Mouse (Mus musculus) brain, embryonic 18.5 days (tissue): Measurements from ENCODE around the gene Sgms2.
"Not testable (repeated sequence)": the region's sequence is repeated elsewhere in the genome, so short reads cannot be mapped to it uniquely, and the experiment has no call there.

Source experiments
- DNase-seq: peaks from one replicate; pipeline ENCODE4 v3.0.0-alpha.2; 2012; ENCODE audit warnings: low read depth, low spot score

The Sgms2 gene

DNA sequence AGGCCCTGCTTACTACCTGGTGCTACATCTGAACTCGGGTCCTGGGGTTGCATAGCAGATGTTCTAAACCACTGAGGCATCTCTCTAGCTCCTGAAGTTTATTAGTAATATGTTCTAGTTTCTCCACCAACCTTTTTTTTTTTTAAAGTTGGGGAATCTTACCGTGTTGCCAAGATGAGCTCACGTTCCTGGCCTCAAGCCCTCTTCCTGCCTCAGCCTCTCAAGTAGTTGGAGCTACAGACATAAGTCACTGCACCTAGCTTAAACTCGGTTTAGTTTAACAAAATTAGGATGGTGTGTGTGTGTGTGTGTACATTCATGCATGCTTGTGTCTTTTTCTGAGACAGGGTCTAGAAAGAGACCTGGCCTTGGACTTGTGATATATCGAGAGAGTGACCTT is 132.2 kb downstream of the Sgms2 start:
- DNase-seq = no peak

DNA sequence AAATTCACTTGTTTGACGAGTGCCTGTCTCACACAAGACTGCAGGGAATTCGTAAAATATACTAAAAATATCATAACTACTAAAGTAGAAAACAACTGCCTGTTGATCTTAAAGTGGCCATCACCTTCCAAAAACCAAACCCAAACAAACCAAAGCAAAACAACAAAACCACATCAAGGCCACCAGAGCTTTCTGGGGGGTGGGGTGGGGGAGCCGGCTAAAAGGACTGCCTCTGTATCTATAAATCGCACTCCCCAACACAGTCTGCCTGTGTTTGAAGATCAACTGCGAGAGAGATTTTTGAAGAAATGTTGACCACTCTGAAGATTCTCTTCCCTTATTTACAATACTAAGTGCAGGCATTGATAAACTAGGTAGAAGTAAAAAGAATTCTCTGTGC is 133.0 kb downstream of the Sgms2 start:
- DNase-seq = no peak

DNA sequence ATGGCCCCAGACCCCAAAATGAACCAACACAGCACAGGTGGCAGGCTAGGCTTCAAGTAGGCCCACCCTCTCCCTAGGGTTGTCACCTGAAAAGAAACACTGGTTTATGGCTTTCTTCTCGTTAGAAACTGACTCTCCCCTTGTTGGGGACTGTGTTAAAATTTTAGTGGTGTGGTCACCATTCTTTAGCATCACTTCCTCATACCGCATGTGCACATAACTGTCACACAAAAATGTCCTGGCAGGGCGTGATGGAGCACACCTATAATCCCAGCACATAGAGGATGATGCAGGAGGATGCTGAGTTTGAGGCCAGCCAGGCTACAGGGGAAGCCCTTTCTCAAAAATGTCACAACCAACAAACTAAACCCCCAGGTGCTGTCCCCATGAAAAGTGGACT is 133.6 kb downstream of the Sgms2 start:
- no peak for DNase-seq

DNA sequence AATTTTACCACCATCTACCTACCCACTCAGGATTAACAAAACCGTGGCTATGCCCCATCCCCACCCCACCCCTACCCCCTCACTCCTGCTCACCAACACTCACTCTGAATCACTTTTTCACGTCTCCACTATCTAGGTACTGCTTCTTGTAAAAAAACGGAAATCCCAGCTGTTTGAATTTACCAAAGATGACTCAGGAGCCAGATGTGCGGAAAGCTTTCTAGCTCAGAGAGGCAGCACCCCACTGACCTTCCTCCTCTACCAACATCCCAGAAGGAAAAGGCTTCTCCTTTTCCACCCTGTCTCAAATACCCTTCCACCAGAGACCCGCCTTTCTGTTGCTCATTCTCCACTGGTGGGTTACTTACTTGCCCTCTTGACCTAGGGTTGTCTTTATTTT is 135.2 kb downstream of the Sgms2 start:
- no peak for DNase-seq

DNA sequence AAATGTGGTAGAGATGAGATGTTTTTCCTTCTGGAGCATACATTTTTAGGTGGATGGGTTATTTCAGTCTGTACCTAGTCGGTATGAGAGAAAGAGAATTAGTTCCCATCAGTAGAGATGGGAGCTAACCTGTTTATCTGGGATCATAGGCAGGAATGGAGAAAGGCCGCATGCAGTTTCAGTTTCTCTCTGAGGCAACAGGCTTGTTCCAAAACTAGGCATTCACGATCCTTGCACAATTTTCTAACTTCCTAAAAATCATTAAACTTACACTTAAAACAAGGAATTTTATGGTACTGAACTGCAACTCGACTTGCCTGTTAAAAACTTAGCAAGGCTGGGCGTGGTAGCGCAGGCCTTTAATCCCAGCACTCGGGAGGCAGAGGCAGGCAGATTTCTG is 140.7 kb downstream of the Sgms2 start:
- DNase-seq = no peak

DNA sequence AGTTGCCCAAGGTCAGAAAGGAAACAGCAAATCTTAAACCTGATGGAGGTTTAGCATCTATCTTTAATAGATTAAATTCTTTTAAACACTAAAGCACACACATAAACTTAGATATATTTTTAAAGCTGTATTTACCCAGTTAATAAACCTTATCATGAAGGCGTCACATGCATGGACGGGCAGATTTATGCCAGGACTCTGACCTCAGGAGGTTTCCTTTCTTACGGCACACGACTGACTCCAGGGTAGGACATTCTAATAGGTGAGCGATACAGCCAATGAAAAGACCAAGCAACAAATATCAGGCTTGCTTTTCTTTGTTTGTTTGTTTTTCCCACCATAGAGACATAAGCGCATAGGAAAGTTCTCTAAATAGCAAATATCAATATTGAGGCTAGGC is 142.2 kb downstream of the Sgms2 start:
- DNase-seq = no peak

DNA sequence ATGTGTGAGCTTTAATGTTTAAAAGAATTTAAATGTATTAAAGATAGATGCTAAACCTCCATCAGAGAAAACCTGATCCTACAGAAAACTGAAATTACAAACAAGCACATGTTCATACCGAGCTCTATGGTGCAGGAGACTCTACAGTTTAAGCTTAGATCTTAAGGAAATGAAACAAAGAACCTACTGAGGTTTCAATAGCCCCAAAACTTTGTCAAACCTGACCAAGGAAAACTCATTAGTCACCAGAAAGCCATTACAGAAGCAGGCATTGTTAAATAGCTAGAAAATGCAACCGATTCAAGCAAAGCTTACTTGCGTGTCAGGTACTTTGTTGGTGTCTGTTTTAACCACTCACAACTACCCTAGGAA is 142.6 kb downstream of the Sgms2 start:
- DNase-seq = no peak

DNA sequence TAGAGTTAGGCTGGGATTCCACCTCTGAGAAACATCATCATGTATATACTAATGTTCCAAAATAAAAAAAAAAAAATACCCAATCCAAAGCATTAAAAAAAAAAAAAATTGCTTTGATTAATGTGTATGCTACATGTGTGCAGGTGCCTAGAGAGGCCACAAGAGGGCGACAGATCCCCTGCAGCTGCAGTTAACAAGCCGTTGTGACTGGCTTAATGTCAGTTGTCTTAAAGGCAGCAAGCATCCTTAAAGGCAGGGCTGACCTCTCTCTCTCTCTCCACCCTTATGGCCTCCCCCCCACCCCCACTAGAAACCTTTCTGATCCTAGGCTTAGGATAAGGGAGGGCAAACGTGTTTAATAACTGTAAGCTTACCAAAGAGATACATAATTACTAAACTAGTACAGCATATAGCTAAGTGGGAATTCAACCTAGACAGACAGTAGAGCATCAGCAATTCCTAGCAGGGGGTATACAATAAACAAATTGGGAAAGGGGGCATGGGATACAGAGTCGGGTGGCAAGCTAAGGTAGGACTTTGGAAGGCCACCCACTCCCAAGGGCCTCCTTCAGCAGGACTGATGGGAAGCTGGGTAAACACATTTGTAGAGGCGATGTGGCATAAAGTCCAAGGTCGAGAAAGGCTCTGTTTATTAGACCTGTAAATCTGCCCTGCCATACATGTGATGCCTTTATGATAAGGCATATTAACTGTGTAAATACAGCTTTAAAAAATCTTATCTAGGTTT is 143.2 kb downstream of the Sgms2 start:
- DNase-seq = no peak

DNA sequence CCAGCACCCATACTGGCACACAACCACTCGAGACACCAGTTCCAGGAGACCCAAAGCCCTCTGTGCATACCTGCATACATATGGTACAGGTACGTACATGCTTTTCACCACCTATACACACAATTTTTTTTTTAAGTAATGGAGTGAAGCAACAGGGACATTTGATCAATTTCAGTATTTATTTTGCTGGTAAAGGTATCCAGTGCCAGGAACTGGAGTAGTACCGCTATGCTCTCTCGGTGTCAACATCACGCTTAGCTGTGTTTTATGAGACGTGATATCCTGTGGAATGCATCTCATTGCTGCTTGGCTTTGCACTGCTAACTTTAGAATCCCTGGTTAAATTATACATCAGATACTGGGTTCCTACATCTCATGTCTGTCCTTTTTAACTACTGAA is 145.3 kb downstream of the Sgms2 start:
- no peak for DNase-seq

DNA sequence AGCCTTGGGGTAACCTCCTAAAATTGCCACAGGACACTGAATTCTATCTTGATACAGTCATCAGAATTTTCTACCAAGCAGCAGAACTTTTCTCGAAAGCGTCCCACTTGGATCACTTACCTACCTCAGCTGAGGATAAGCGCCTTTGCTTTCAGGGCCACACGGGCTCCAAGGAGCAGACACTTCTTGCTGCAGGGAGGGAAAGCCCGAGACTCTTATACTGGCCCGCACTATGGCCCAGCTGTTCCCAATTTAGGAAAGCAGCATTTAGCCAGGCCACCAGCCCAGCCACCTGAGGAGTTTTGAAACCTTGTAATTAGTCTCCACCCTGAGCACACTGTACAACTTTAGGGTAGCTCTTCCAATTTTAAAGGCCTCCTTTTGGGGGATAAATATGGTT is 147.9 kb downstream of the Sgms2 start:
- no peak for DNase-seq

DNA sequence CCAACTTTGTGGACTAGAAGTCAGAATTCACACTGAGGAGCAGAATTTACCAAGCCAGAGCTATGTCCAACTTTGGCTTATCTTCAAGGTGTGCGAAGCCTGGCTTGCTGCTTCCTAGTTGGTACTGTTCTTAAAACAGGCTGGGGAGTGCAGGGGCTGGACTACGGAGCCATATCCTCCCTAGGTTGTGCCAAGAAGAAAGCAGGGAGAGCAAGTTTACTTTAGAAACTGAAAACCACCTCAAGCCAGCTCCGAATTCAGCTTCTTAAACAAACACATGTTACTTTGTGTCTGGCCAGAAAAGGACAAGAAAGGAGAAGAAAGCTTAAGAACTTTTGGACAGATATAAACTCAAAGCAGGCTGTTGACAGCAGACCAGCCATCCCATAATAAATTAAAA is 150.3 kb downstream of the Sgms2 start:
- no peak for DNase-seq

DNA sequence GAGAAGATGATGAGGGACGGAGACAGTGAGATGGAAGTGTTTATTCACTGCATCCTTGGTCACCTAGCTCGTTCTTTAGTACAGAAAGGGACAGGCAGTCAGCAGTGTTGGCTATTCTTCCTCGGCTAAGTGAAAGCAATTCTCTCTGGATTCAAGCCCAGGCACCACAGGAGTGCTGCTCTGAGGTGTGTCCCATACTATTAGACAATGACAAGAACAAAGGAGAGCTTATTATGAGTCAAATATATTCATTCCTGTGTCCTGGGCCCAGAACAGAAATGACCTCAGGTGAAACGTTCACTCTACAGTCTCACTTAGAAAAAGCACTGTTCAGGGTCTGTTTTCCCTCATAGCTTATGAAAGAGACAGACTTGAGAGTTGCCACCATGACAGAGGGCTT is 151.9 kb downstream of the Sgms2 start:
- DNase-seq = no peak

DNA sequence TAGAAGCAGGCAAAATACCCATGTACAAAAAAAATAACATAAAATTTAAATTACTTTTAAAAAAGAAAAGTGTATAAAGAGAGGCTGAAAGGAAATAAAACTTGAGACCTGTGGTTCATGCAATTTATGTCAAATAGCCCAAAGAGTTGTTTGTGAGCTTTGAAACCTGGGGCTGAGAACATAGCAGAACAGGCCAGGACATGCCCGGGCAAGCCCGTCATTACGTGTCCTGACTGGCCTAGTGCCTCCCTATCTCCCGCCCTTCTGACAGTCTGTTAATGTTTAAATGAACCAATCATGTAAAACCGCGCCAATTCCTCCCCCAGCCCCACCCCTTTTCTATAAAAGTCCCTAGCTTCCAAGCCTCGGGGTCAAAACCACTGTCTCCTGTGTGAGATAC is 153.5 kb downstream of the Sgms2 start:
- not testable (repeated sequence) for DNase-seq

DNA sequence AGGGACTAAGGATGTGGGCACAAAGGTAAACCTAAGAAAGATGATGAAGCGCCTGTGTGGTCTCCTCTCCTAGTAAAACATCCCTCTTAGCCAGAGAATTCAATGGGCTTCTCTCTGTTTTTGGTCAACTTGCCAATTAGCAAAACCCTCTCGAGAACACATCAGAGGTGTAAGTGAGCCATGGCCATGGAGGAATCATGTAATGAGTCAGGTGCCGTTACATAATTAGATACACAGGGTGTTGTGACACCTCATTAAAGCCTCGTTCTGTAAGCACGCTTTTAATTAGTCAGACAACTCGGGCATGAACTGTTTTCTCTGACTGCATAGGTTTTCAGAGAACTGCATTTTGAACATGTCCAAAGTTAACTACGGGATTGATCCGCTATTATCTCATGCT is 154.6 kb downstream of the Sgms2 start:
- no peak for DNase-seq

DNA sequence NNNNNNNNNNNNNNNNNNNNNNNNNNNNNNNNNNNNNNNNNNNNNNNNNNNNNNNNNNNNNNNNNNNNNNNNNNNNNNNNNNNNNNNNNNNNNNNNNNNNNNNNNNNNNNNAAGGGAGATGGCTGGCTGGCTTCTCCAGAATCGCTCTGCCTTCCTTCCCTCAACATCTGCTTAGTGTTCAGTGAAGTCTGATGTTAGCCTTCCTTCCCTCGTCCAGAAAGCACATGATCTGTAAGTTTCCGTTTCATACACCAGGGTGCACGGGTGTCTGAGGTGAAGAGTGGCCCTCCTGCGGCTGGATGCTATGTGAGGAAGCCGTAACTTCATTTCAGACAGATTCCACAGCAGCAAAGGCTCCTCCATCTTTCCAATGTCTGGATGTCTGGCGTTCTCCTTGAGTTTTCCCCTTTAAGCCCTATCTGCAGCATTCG is 156.1 kb downstream of the Sgms2 start:
- DNase-seq = no peak

DNA sequence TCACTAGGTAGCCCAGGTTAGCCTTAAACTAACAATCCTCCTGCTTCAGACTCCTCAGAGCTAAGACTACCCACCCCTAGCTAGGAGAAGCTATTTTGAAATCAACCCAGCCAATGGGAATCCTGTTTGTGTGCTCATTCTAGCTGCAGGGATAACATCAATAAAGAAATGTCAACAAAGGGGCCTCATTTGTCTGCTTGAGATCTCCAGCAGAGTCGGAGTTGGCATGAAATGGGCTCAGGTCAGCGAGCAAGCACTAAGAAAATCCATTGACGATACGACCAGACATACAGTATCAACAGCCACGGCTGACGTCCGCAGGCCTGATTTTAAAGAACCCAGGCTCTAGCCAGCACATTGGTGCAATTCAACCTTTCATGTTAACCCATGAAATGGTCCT is 164.0 kb downstream of the Sgms2 start:
- no peak for DNase-seq

DNA sequence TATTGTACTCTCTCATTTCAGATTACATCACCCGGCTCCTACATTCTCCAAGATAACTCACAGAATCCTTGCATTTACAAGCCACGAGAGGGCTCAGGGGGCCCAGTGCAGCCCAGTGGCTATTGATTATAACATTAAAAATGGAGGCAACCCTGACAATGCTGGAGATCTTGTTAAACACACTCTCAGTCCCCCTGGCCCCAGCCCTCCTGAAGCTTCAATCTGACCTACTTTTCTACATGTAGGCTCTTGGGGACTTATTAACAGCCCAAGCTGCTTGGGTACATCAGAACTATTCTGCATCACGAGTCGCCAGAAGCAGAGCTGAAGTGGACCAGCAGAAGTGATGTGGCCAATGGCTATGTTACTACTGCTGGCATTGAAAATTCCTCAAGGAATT is 164.6 kb downstream of the Sgms2 start:
- no peak for DNase-seq

DNA sequence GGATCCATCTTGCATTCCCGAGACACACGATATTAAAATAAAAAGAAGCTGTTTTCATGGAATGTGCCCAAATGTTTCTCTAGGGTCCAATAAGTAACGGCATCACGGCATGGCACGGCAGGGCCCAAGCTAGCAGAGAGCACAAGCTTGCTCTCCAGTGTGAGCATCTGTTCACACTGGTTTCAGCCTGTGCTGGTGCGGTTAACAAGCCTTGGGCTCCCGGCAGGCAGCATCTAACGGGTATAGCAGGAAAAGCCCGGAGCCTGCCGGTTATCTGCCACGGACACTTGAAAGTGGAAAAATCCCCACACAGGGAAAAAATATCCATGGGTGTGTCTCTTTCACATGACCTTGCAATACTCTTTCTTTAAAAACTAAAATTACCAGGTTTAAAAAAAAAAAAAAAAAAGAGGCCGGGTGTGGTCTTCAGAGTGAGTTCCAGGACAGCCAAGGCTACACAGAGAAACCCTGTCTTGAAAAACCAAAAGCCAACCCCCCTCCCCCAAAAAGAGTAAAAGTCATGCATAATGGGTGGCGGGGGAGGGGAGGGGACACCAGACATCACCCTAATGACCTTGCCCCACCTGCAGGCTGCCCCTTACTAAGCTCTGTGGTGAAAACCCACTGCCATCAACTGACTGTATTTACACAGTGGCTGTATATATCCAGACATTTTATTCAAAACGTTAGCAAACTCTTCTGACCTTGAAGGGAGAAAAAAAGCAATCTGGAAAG is 169.0 kb downstream of the Sgms2 start:
- DNase-seq = no peak

DNA sequence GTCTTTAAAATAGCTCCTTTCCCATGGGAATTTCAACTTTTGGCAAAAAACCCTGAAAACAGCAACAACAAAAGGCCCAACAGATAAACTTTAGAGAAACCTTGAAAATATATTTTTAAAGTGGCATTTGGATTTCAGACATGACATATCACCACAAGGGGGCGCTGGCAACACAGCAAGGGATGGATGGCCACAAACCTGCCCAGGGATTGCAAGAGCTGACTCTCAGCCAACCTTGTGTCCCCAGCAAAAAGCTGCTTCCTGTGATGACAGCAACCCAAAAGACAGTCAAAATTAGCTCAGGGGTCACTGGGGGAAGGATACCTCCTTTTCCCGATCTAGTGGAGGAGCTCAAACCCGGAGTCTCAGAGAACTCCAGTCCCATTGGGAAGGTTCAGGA is 171.0 kb downstream of the Sgms2 start:
- DNase-seq = peak; percentile 24

DNA sequence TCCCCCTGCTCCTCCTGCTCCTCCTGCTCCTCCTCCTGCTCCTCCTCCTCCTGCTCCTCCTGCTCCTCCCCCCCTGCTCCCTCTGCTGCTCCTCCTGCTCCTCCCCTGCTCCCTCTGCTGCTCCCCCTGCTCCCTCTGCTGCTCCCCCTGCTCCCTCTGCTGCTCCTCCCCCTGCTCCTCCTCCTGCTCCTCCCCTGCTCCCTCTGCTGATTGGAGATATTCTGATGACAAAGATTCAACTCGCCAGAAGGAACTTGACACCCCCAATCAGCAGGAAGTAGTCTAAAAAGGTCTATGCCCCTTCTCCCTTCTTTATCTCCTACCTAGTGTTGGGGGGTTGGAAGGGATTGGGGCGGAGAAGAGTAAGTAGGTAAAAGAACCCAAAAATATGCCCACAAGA is 173.0 kb downstream of the Sgms2 start:
- DNase-seq = no peak

DNA sequence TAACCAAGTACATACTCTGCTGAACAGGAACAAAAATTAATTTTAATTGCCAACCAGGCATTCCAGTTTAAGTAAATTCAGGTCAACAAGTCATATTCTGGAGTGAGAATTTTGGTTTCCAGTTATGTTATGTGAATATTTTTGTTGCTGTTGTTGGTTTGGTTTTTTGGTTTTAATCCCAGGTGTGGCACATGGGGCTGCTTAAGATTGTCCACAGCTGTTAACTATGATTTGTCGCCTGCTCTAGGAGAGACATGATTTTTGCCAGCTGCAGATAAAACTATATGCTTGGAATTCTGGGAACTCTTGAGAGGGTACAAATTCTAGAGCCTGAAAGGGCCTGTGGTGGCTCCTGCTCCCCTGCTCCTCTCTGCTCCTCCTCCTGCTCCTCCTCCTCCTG is 174.1 kb downstream of the Sgms2 start:
- DNase-seq = no peak

DNA sequence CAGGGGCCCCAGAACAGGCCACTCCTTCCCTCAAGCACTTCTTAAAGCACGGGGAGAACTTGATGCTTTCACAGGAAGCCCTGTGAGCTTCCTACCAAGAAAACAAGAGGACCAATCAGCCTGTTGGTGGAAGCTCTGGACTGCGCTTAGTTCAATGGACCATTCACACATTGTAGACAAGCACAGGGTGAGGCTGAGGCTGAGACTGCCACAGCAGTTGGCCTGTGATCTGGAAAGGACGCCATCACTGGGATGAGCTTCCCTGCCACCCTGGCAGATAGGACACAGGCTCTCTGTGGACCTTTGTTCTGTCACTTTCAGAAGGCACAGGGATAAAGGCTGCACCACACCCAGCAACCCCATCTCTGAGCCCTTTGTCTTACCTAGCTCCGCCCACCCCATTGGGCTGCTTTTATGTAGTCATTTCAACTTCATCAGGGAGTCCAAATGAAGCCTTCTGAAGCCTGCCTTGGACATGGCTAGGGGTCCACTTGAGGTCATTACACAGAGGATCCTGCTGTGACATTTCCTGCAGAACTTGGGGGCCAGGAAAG is 175.2 kb downstream of the Sgms2 start:
- DNase-seq = no peak

DNA sequence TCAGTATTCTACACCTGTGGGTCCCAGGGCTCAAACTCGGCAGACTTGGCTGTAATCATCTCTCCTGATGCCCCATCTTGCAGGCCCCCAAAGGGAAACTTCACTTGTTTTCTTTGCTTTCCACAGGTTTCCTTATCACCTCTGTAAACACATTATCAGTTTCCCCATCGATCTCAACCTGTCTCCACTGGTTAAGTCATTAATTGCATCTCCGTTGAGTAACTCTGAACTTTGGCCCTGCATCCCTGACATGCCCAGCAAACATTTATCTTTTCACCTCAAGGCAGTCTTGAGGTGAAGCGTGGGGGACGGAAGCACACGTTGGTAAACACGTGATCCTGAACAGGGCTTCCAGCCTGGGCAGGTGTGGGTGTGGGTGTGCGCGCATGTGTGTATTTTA is 178.9 kb downstream of the Sgms2 start:
- DNase-seq = no peak
